Mouse (Mus musculus): ENCODE data around the gene Slc10a1. TPM values are rescaled to one million over a fixed set of nuclear protein-coding genes. Genes with fewer than 3 reads are reported as not detected.

Gene Slc10a1
- polyA plus RNA-seq, 1 experiment, result 0.38 TPM

- TF ChIP-seq CTCF (conservative IDR thresholded peaks at IDR 0.05; ENCODE audit: insufficient read depth, insufficient read length, low read depth, low read length) (no peak), POLR2A (IDR thresholded peaks at IDR 0.05; ENCODE audit: low read depth, low read length) (no peak)
- Histone ChIP-seq H3K27ac (ENCODE audit: insufficient read depth, low read depth, low read length) (peak overlapping the region; percentile 40; the same call in 1 of the 2 replicates), H3K36me3 (ENCODE audit: control insufficient read depth, insufficient read depth, low read length) (no peaks in the 10 kb centered on the region), H3K27me3 (replicated peaks; ENCODE audit: control insufficient read depth, insufficient read depth, low read length) (no peaks in the 10 kb centered on the region), H3K4me3 (ENCODE audit: insufficient read depth, low read depth, low read length) (no peak overlapping the region), H3K4me1 (ENCODE audit: control insufficient read depth, insufficient read depth, low read length) (no peaks in the 10 kb centered on the region)
- DNase-seq, result no peak
- 73% methylated on average over 4 of the region's 4 CpGs for WGBS
These were observed 29.3 kb downstream of the Slc10a1 start for GRCm38 (mm10) chr12:80939165-80939564.

- no peaks in the 10 kb centered on the region for H3K4me1 ChIP-seq (ENCODE audit: control insufficient read depth, insufficient read depth, low read length)
- no peak for TF ChIP-seq CTCF (conservative IDR thresholded peaks at IDR 0.05; ENCODE audit: insufficient read depth, insufficient read length, low read depth, low read length)
- TF ChIP-seq POLR2A (IDR thresholded peaks at IDR 0.05; ENCODE audit: low read depth, low read length), result no peak
- DNase-seq, result peak; percentile 85
- H3K27me3 ChIP-seq (replicated peaks; ENCODE audit: control insufficient read depth, insufficient read depth, low read length), result no peaks in the 10 kb centered on the region
- H3K36me3 ChIP-seq (ENCODE audit: control insufficient read depth, insufficient read depth, low read length), result no peaks in the 10 kb centered on the region
- 30% methylated on average over 5 of the region's 5 CpGs for WGBS
- peak overlapping the region; percentile 40; the same call in 1 of the 2 replicates for H3K27ac ChIP-seq (ENCODE audit: insufficient read depth, low read depth, low read length)
- no peak overlapping the region for H3K4me3 ChIP-seq (ENCODE audit: insufficient read depth, low read depth, low read length)
These were observed 29.9 kb downstream of the Slc10a1 start for GRCm38 (mm10) chr12:80938642-80939041.

- Histone ChIP-seq H3K27ac (ENCODE audit: insufficient read depth, low read depth, low read length) (no peak overlapping the region), H3K4me3 (ENCODE audit: insufficient read depth, low read depth, low read length) (no peak overlapping the region), H3K27me3 (replicated peaks; ENCODE audit: control insufficient read depth, insufficient read depth, low read length) (no peaks in the 10 kb centered on the region), H3K4me1 (ENCODE audit: control insufficient read depth, insufficient read depth, low read length) (peaks cover under 1% of the 10 kb centered on the region), H3K36me3 (ENCODE audit: control insufficient read depth, insufficient read depth, low read length) (no peaks in the 10 kb centered on the region)
- no peak for TF ChIP-seq POLR2A (IDR thresholded peaks at IDR 0.05; ENCODE audit: low read depth, low read length)
- TF ChIP-seq CTCF (conservative IDR thresholded peaks at IDR 0.05; ENCODE audit: insufficient read depth, insufficient read length, low read depth, low read length), result no peak
- 57% methylated on average over 9 of the region's 9 CpGs for WGBS
- no peak for DNase-seq
These were observed 31.0 kb downstream of the Slc10a1 start for GRCm38 (mm10) chr12:80937331-80938029.

- no peak for DNase-seq
- TF ChIP-seq POLR2A (IDR thresholded peaks at IDR 0.05; ENCODE audit: low read depth, low read length) (no peak), CTCF (conservative IDR thresholded peaks at IDR 0.05; ENCODE audit: insufficient read depth, insufficient read length, low read depth, low read length) (no peak)
- H3K27ac ChIP-seq (ENCODE audit: insufficient read depth, low read depth, low read length), result no peak overlapping the region
- peaks cover 7% of the 10 kb centered on the region for H3K4me1 ChIP-seq (ENCODE audit: control insufficient read depth, insufficient read depth, low read length)
- 80% methylated on average over 2 of the region's 2 CpGs for WGBS
- no peak overlapping the region for H3K4me3 ChIP-seq (ENCODE audit: insufficient read depth, low read depth, low read length)
- no peaks in the 10 kb centered on the region for H3K27me3 ChIP-seq (replicated peaks; ENCODE audit: control insufficient read depth, insufficient read depth, low read length)
- no peaks in the 10 kb centered on the region for H3K36me3 ChIP-seq (ENCODE audit: control insufficient read depth, insufficient read depth, low read length)
These were observed 31.8 kb downstream of the Slc10a1 start for GRCm38 (mm10) chr12:80936751-80937150.

GRCm38 (mm10) chr12:80932865-80933264 is 35.6 kb downstream of the Slc10a1 start:
- Histone ChIP-seq H3K4me3 (ENCODE audit: insufficient read depth, low read depth, low read length) (no peak overlapping the region), H3K36me3 (ENCODE audit: control insufficient read depth, insufficient read depth, low read length) (no peaks in the 10 kb centered on the region), H3K4me1 (ENCODE audit: control insufficient read depth, insufficient read depth, low read length) (peaks cover 30% of the 10 kb centered on the region), H3K27ac (ENCODE audit: insufficient read depth, low read depth, low read length) (no peak overlapping the region), H3K27me3 (replicated peaks; ENCODE audit: control insufficient read depth, insufficient read depth, low read length) (no peaks in the 10 kb centered on the region)
- WGBS, result 38% methylated on average over 1 of the region's 1 CpGs
- DNase-seq, result peak; percentile 77
- TF ChIP-seq CTCF (conservative IDR thresholded peaks at IDR 0.05; ENCODE audit: insufficient read depth, insufficient read length, low read depth, low read length), result no peak
- TF ChIP-seq POLR2A (IDR thresholded peaks at IDR 0.05; ENCODE audit: low read depth, low read length), result no peak

- DNase-seq, result no peak
- no peak overlapping the region for H3K27ac ChIP-seq (ENCODE audit: insufficient read depth, low read depth, low read length)
- H3K4me1 ChIP-seq (ENCODE audit: control insufficient read depth, insufficient read depth, low read length), result peaks cover 30% of the 10 kb centered on the region
- no peak overlapping the region for H3K4me3 ChIP-seq (ENCODE audit: insufficient read depth, low read depth, low read length)
- H3K27me3 ChIP-seq (replicated peaks; ENCODE audit: control insufficient read depth, insufficient read depth, low read length), result no peaks in the 10 kb centered on the region
- no peaks in the 10 kb centered on the region for H3K36me3 ChIP-seq (ENCODE audit: control insufficient read depth, insufficient read depth, low read length)
- TF ChIP-seq POLR2A (IDR thresholded peaks at IDR 0.05; ENCODE audit: low read depth, low read length), result no peak
- TF ChIP-seq CTCF (conservative IDR thresholded peaks at IDR 0.05; ENCODE audit: insufficient read depth, insufficient read length, low read depth, low read length), result no peak
- 59% methylated on average over 3 of the region's 3 CpGs for WGBS
These were observed 36.9 kb downstream of the Slc10a1 start for GRCm38 (mm10) chr12:80931402-80932140.

GRCm38 (mm10) chr12:80930141-80930540 is 38.4 kb downstream of the Slc10a1 start:
- 59% methylated on average over 7 of the region's 7 CpGs for WGBS
- Histone ChIP-seq H3K4me3 (ENCODE audit: insufficient read depth, low read depth, low read length) (no peak overlapping the region), H3K36me3 (ENCODE audit: control insufficient read depth, insufficient read depth, low read length) (no peaks in the 10 kb centered on the region), H3K4me1 (ENCODE audit: control insufficient read depth, insufficient read depth, low read length) (peaks cover 37% of the 10 kb centered on the region), H3K27ac (ENCODE audit: insufficient read depth, low read depth, low read length) (peak overlapping the region; percentile 16; the same call in 1 of the 2 replicates), H3K27me3 (replicated peaks; ENCODE audit: control insufficient read depth, insufficient read depth, low read length) (no peaks in the 10 kb centered on the region)
- TF ChIP-seq POLR2A (IDR thresholded peaks at IDR 0.05; ENCODE audit: low read depth, low read length), result no peak
- TF ChIP-seq CTCF (conservative IDR thresholded peaks at IDR 0.05; ENCODE audit: insufficient read depth, insufficient read length, low read depth, low read length), result no peak
- DNase-seq, result peak; percentile 68

Measured in kidney, adult 2 months (tissue).